Mouse (Mus musculus): ENCODE measurements around the gene Fgf11. TPM values are rescaled to one million over a fixed set of nuclear protein-coding genes. Genes with fewer than 3 reads are reported as not detected.
A peak's percentile ranks its signal among the peaks of the same experiment; 100 is the strongest.

Fgf11 gene
- polyA plus RNA-seq, 1 experiment from 2014 or later, result 0.97 TPM

DNA sequence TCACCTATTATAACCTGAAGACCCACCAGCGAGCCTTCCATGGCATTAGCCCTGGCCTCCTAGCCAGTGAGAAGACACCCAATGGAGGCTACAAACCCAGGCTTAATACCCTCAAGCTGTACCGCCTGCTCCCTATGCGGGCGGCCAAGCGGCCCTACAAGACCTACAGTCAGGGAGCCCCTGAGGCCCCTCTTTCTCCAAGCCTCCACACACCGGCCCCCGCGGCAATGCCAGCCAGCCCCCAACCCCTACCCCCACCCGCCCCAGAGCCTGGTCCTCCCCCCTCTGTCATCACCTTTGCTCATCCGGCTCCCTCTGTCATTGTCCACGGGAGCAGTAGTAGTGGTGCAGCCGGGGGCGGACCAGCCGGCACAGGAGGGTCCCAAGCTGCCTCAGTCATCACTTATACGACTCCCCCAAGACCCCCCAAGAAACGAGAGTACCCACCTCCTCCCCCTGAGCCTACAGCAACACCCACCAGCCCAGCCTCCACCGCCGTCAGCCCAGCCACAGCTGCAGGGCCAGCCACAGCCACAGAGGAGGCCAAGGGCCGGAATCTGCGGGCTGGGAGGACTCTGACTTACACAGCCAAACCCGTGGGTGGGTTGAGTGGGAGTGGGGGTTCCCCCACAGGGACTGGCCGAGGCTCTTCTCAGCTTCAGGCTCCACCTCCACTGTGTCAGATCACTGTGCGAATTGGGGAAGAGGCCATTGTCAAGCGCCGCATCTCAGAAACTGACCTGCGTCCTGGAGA is 24.0 kb downstream of the Fgf11 start:
- DNase-seq (ENCODE audit: low spot score) (no peak), ATAC-seq (replicated peaks; ENCODE audit: insufficient number of reproducible peaks, low FRiP score, low TSS enrichment, low read depth) (no peak)
- Histone ChIP-seq H3K27ac (replicated peaks; ENCODE audit: low read depth, low read length) (no peak overlapping the region), H3K27me3 (ENCODE audit: control insufficient read depth, insufficient read depth, low read length) (no peaks in the 10 kb centered on the region; the same call in 1 of the 2 replicates), H3K36me3 (replicated peaks; ENCODE audit: control insufficient read depth, insufficient read depth, low read depth, low read length) (no peaks in the 10 kb centered on the region), H3K9ac (replicated peaks; ENCODE audit: low read length) (no peak overlapping the region), H3K9me3 (replicated peaks; ENCODE audit: control insufficient read depth, low read length) (no peaks in the 10 kb centered on the region), H3K4me2 (ENCODE audit: low read depth, low read length) (no peak overlapping the region), H3K4me1 (ENCODE audit: control insufficient read depth, insufficient read depth, low read length) (no peaks in the 10 kb centered on the region), H3K4me3 (ENCODE audit: low read depth, low read length) (no peak overlapping the region)
- WGBS, result 68% methylated on average over 26 of the region's 26 CpGs

- 82% methylated on average over 20 of the region's 20 CpGs for WGBS
- DNase-seq (ENCODE audit: low spot score), result no peak
- no peaks in the 10 kb centered on the region; the same call in 1 of the 2 replicates for H3K27me3 ChIP-seq (ENCODE audit: control insufficient read depth, insufficient read depth, low read length)
Observed at GRCm38 (mm10) chr11:69776488-69776887, 25.2 kb downstream of the Fgf11 start.

DNA sequence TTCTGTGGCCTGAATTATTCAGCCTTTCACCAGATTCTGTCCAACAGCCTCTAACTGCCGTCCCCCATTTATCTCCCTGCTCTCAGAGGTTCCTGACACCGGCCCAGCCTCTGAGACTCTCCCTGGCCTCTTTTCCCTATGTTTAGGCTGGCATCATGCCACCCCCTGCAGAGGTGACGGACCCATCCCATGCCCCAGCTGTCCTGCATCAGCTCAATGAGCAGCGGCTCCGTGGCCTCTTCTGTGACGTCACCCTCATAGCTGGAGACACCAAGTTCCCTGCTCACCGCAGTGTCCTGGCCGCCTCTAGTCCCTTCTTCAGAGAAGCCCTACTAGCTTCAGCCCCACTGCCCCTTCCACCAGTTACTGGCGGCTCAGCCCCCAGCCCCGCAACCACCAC is 25.9 kb downstream of the Fgf11 start:
- ATAC-seq (replicated peaks; ENCODE audit: insufficient number of reproducible peaks, low FRiP score, low TSS enrichment, low read depth), result no peak
- Histone ChIP-seq H3K4me3 (ENCODE audit: low read depth, low read length) (no peak overlapping the region), H3K4me1 (ENCODE audit: control insufficient read depth, insufficient read depth, low read length) (no peaks in the 10 kb centered on the region), H3K9ac (replicated peaks; ENCODE audit: low read length) (no peak overlapping the region), H3K36me3 (replicated peaks; ENCODE audit: control insufficient read depth, insufficient read depth, low read depth, low read length) (no peaks in the 10 kb centered on the region), H3K27ac (replicated peaks; ENCODE audit: low read depth, low read length) (no peak overlapping the region), H3K27me3 (ENCODE audit: control insufficient read depth, insufficient read depth, low read length) (no peaks in the 10 kb centered on the region; the same call in 1 of the 2 replicates), H3K4me2 (ENCODE audit: low read depth, low read length) (no peak overlapping the region), H3K9me3 (replicated peaks; ENCODE audit: control insufficient read depth, low read length) (no peaks in the 10 kb centered on the region)
- WGBS, result 68% methylated on average over 10 of the region's 10 CpGs
- no peak for DNase-seq (ENCODE audit: low spot score)

More at GRCm38 (mm10) chr11:69776488-69776887, 25.2 kb downstream of the Fgf11 start:
- H3K4me3 ChIP-seq (ENCODE audit: low read depth, low read length), result no peak overlapping the region
- no peak overlapping the region for H3K27ac ChIP-seq (replicated peaks; ENCODE audit: low read depth, low read length)
- no peak overlapping the region for H3K4me2 ChIP-seq (ENCODE audit: low read depth, low read length)
- H3K9ac ChIP-seq (replicated peaks; ENCODE audit: low read length), result no peak overlapping the region
- no peaks in the 10 kb centered on the region for H3K9me3 ChIP-seq (replicated peaks; ENCODE audit: control insufficient read depth, low read length)
- no peaks in the 10 kb centered on the region for H3K4me1 ChIP-seq (ENCODE audit: control insufficient read depth, insufficient read depth, low read length)
- ATAC-seq (replicated peaks; ENCODE audit: insufficient number of reproducible peaks, low FRiP score, low TSS enrichment, low read depth), result no peak
- no peaks in the 10 kb centered on the region for H3K36me3 ChIP-seq (replicated peaks; ENCODE audit: control insufficient read depth, insufficient read depth, low read depth, low read length)

DNA sequence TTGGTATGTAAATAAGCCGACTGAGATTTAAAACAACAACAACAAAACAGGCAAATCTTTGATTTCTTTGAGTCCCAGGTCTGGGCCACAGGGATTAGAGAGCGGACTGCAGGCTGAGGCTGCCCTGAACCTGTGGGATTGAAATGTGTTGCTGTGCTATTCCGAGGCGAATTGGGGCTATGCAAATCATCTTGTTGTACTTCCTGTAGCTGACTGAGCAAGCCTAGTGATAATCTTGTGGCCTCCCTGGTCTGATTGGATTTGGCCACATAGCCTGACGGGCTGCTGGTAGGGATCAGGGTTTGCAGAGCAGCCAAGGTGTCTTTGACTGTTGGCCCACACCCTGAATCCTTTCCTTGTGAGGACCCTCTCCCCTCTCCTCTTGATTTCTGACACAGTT is 26.7 kb downstream of the Fgf11 start:
- H3K9ac ChIP-seq (replicated peaks; ENCODE audit: low read length), result no peak overlapping the region
- no peak for DNase-seq (ENCODE audit: low spot score)
- no peaks in the 10 kb centered on the region for H3K4me1 ChIP-seq (ENCODE audit: control insufficient read depth, insufficient read depth, low read length)
- no peak overlapping the region for H3K4me3 ChIP-seq (ENCODE audit: low read depth, low read length)
- no peaks in the 10 kb centered on the region for H3K9me3 ChIP-seq (replicated peaks; ENCODE audit: control insufficient read depth, low read length)
- no peaks in the 10 kb centered on the region; the same call in 1 of the 2 replicates for H3K27me3 ChIP-seq (ENCODE audit: control insufficient read depth, insufficient read depth, low read length)
- H3K4me2 ChIP-seq (ENCODE audit: low read depth, low read length), result no peak overlapping the region
- no peak overlapping the region for H3K27ac ChIP-seq (replicated peaks; ENCODE audit: low read depth, low read length)
- no peak for ATAC-seq (replicated peaks; ENCODE audit: insufficient number of reproducible peaks, low FRiP score, low TSS enrichment, low read depth)
- WGBS, result 53% methylated on average over 5 of the region's 5 CpGs
- H3K36me3 ChIP-seq (replicated peaks; ENCODE audit: control insufficient read depth, insufficient read depth, low read depth, low read length), result no peaks in the 10 kb centered on the region

DNA sequence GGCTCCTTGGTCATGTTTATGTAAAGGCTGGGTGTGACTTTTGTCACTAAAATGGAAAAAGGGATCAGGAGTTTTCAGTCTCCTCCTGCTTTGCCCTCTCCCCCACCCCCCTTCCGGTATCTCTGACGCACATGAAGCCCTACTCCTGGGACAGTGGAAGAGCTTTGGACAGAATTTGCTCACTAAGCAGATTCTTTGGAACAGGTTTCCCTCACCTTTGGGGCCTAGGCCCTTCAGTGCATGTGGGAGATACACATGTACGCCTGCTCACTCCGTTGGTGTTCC is 34.1 kb downstream of the Fgf11 start:
- H3K9ac ChIP-seq (replicated peaks; ENCODE audit: low read length), result no peak overlapping the region
- H3K9me3 ChIP-seq (replicated peaks; ENCODE audit: control insufficient read depth, low read length), result no peaks in the 10 kb centered on the region
- WGBS, result 63% methylated on average over 4 of the region's 4 CpGs
- DNase-seq (ENCODE audit: low spot score), result no peak
- no peaks in the 10 kb centered on the region for H3K4me1 ChIP-seq (ENCODE audit: control insufficient read depth, insufficient read depth, low read length)
- H3K4me2 ChIP-seq (ENCODE audit: low read depth, low read length), result no peak overlapping the region
- no peak for ATAC-seq (replicated peaks; ENCODE audit: insufficient number of reproducible peaks, low FRiP score, low TSS enrichment, low read depth)
- no peaks in the 10 kb centered on the region for H3K36me3 ChIP-seq (replicated peaks; ENCODE audit: control insufficient read depth, insufficient read depth, low read depth, low read length)
- H3K4me3 ChIP-seq (ENCODE audit: low read depth, low read length), result no peak overlapping the region
- H3K27ac ChIP-seq (replicated peaks; ENCODE audit: low read depth, low read length), result no peak overlapping the region
- no peaks in the 10 kb centered on the region for H3K27me3 ChIP-seq (ENCODE audit: control insufficient read depth, insufficient read depth, low read length)

DNA sequence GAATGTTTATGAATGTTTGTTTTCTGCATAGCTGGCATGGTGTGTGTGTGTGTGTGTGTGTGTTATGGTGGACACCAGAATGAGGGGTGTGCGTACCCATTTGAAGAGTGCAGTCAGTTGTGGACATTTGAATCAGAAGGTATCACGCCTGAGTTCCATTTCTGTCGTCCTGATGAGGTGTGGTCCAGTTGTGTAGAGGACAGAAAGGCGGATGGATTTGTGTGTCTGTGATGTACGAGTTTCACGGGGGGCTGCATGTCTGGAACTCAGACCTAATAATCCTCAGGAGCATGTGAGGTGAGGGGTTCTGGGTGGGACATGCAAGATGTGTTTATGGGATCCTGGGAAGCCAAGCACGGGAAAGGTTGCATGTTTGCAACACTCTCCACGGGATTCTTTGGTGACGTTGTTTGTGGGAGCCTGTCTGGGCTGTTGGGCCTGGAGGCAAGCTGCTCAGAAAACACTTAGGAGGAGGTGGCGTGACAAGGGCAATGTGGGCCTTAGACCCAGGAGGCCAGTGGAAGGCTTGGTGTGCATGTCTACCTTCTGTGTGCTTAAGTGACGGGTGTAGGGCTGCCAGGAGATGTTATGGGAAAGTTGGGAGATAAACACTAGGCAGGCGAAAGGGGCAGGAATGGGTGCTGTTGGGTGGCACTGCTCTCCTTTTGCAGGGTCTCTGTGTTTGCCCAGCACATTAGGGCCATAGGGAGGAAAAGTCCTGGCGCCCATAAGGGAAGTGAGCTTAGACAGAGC is 34.6 kb downstream of the Fgf11 start:
- Histone ChIP-seq H3K27ac (replicated peaks; ENCODE audit: low read depth, low read length) (no peak overlapping the region), H3K9me3 (replicated peaks; ENCODE audit: control insufficient read depth, low read length) (no peaks in the 10 kb centered on the region), H3K4me3 (ENCODE audit: low read depth, low read length) (peak overlapping the region; percentile 80), H3K4me2 (ENCODE audit: low read depth, low read length) (peak overlapping the region; percentile 84), H3K27me3 (ENCODE audit: control insufficient read depth, insufficient read depth, low read length) (no peaks in the 10 kb centered on the region), H3K36me3 (replicated peaks; ENCODE audit: control insufficient read depth, insufficient read depth, low read depth, low read length) (no peaks in the 10 kb centered on the region), H3K9ac (replicated peaks; ENCODE audit: low read length) (no peak overlapping the region), H3K4me1 (ENCODE audit: control insufficient read depth, insufficient read depth, low read length) (no peaks in the 10 kb centered on the region)
- WGBS, result 63% methylated on average over 13 of the region's 13 CpGs
- DNase-seq (ENCODE audit: low spot score), result no peak
- no peak for ATAC-seq (replicated peaks; ENCODE audit: insufficient number of reproducible peaks, low FRiP score, low TSS enrichment, low read depth)

- H3K36me3 ChIP-seq (replicated peaks; ENCODE audit: control insufficient read depth, insufficient read depth, low read depth, low read length), result no peaks in the 10 kb centered on the region
- ATAC-seq (replicated peaks; ENCODE audit: insufficient number of reproducible peaks, low FRiP score, low TSS enrichment, low read depth) (peak; percentile 56), DNase-seq (ENCODE audit: low spot score) (peak; percentile 66)
- H3K27me3 ChIP-seq (ENCODE audit: control insufficient read depth, insufficient read depth, low read length), result no peaks in the 10 kb centered on the region
- peak overlapping the region; percentile 84 for H3K4me2 ChIP-seq (ENCODE audit: low read depth, low read length)
- no peaks in the 10 kb centered on the region for H3K4me1 ChIP-seq (ENCODE audit: control insufficient read depth, insufficient read depth, low read length)
- H3K9ac ChIP-seq (replicated peaks; ENCODE audit: low read length), result peak overlapping the region; percentile 91
- H3K27ac ChIP-seq (replicated peaks; ENCODE audit: low read depth, low read length), result peak overlapping the region; percentile 52
- H3K9me3 ChIP-seq (replicated peaks; ENCODE audit: control insufficient read depth, low read length), result no peaks in the 10 kb centered on the region
- WGBS, result under 1% methylated on average over 35 of the region's 37 CpGs
- H3K4me3 ChIP-seq (ENCODE audit: low read depth, low read length), result peak overlapping the region; percentile 80
Observed at GRCm38 (mm10) chr11:69766126-69766609, 35.5 kb downstream of the Fgf11 start.

Measured in embryonic facial prominence, embryonic 11.5 days (tissue).